Mouse (Mus musculus) kidney, adult 2 months (tissue): ENCODE measurements around the gene Llcfc1. TPM values are rescaled to one million over a fixed set of nuclear protein-coding genes. Genes with fewer than 3 reads are reported as not detected.
A peak's percentile ranks its signal among the peaks of the same experiment; 100 is the strongest.

Experiments used
- DNase-seq: peaks from one replicate; pipeline ENCODE4 v3.0.0; 2021
- H3K27ac ChIP-seq: fragments of 200-500 bp; 2 replicates; pipeline ENCODE4 v1.5.1; 2012; ENCODE audit warnings: low read depth, low read length, control low read depth, inconsistent platforms; ENCODE audit not compliant: insufficient read depth
- H3K27me3 ChIP-seq: fragments of 200-500 bp; replicated peaks from 2 replicates; pipeline ENCODE4 v1.6.1; 2012; ENCODE audit warnings: mild to moderate bottlenecking, moderate library complexity, low read length, inconsistent platforms; ENCODE audit not compliant: control insufficient read depth, insufficient read depth
- H3K36me3 ChIP-seq: fragments of 200-500 bp; 2 replicates; pipeline ENCODE4 v1.6.1; 2012; ENCODE audit warnings: mild to moderate bottlenecking, moderate library complexity, low read length, inconsistent platforms; ENCODE audit not compliant: control insufficient read depth, insufficient read depth
- H3K4me1 ChIP-seq: fragments of 200-500 bp; 2 replicates; pipeline ENCODE4 v1.6.1; 2011; ENCODE audit warnings: low read length; ENCODE audit not compliant: control insufficient read depth, insufficient read depth
- H3K4me3 ChIP-seq: fragments of 200-500 bp; 2 replicates; pipeline ENCODE4 v1.5.1; 2011; ENCODE audit warnings: mild to moderate bottlenecking, low read depth, low read length, control low read depth; ENCODE audit not compliant: insufficient read depth
- CTCF ChIP-seq: fragments of 200-500 bp; conservative IDR thresholded peaks from 2 replicates; pipeline ENCODE4 v1.5.1; 2011; ENCODE audit warnings: low read depth, mild to moderate bottlenecking, control low read depth, low read length, moderate library complexity, mixed read lengths; ENCODE audit not compliant: insufficient read depth, insufficient read length
- POLR2A ChIP-seq: fragments of 200-500 bp; IDR thresholded peaks from one replicate; pipeline ENCODE4 v1.6.1; 2011; ENCODE audit warnings: low read depth, low read length, control low read depth
- WGBS: fragments of 180-500 bp; shearing (Covaris S2); methylation state at CpG from one replicate; pipeline ENCODE4 v1.1.7; 2018; 5-methylcytosine and 5-hydroxymethylcytosine counted together
- polyA plus RNA-seq: library from polyadenylated mRNA; depleted of rRNA; stranded (reverse); fragments of >200 nt; gene quantifications from 2 replicates; pipeline ENCODE4 v1.2.3, GENCODE M21; 2012

Gene Llcfc1
- polyA plus RNA-seq, 1 experiment = 0.75 TPM

GRCm38 (mm10) chr6:41680669-41681068 is 3.6 kb upstream of the Llcfc1 start, which contains the start of gene Trpv5:
Gene Trpv5, minus strand, starts transcription at chr6:41680769.
- DNase-seq = peak; percentile 13
- Histone ChIP-seq H3K4me1 (peaks cover 9% of the 10 kb centered on the region), H3K27me3 (no peaks in the 10 kb centered on the region), H3K36me3 (no peaks in the 10 kb centered on the region), H3K4me3 (0 out of 2 replicates have a peak within 1 kb of the TSS, but pooled peaks have one; percentile 19), H3K27ac (peak within 1 kb of the TSS; percentile 74)
- 50% methylated on average over 1 of the region's 1 CpGs for WGBS
- TF ChIP-seq POLR2A (no peak), CTCF (no peak)

- no peak for TF ChIP-seq POLR2A
- TF ChIP-seq CTCF = no peak
- peak; percentile 10 for DNase-seq
Observed at GRCm38 (mm10) chr6:41681656-41682055, 2.6 kb upstream of the Llcfc1 start.

GRCm38 (mm10) chr6:41684911-41685310 is 680 bp downstream of the Llcfc1 start:
- H3K4me1 ChIP-seq = peaks cover 2% of the 10 kb centered on the region; the same call in 1 of the 2 replicates
- TF ChIP-seq CTCF (no peak), POLR2A (no peak)
- WGBS = 83% methylated on average over 5 of the region's 5 CpGs
- no peak for DNase-seq
- H3K27ac ChIP-seq = no peak overlapping the region
- no peaks in the 10 kb centered on the region for H3K36me3 ChIP-seq
- H3K4me3 ChIP-seq = no peak overlapping the region
- no peaks in the 10 kb centered on the region for H3K27me3 ChIP-seq

More at GRCm38 (mm10) chr6:41681656-41682055, 2.6 kb upstream of the Llcfc1 start:
- Histone ChIP-seq H3K36me3 (no peaks in the 10 kb centered on the region), H3K4me1 (peaks cover 9% of the 10 kb centered on the region), H3K4me3 (no peak overlapping the region), H3K27ac (peak overlapping the region; percentile 45; the same call in 1 of the 2 replicates), H3K27me3 (no peaks in the 10 kb centered on the region)
- WGBS = 54% methylated on average over 5 of the region's 5 CpGs

GRCm38 (mm10) chr6:41685596-41685995 is 1.4 kb downstream of the Llcfc1 start:
- no peaks in the 10 kb centered on the region for H3K36me3 ChIP-seq
- TF ChIP-seq POLR2A (no peak), CTCF (no peak)
- 53% methylated on average over 3 of the region's 3 CpGs for WGBS

GRCm38 (mm10) chr6:41692200-41692599 is 8.0 kb downstream of the Llcfc1 start:
- no peak overlapping the region for H3K27ac ChIP-seq
- no peaks in the 10 kb centered on the region for H3K36me3 ChIP-seq
- no peak overlapping the region for H3K4me3 ChIP-seq
- H3K4me1 ChIP-seq = no peaks in the 10 kb centered on the region
- no peaks in the 10 kb centered on the region for H3K27me3 ChIP-seq
- TF ChIP-seq POLR2A (no peak), CTCF (no peak)
- no peak for DNase-seq

More at GRCm38 (mm10) chr6:41685596-41685995, 1.4 kb downstream of the Llcfc1 start:
- Histone ChIP-seq H3K27ac (no peak overlapping the region), H3K4me3 (no peak overlapping the region), H3K4me1 (no peaks in the 10 kb centered on the region; the same call in 1 of the 2 replicates), H3K27me3 (no peaks in the 10 kb centered on the region)
- DNase-seq = peak; percentile 76

- no peak overlapping the region for H3K4me3 ChIP-seq
- H3K4me1 ChIP-seq = no peaks in the 10 kb centered on the region
- no peak overlapping the region for H3K27ac ChIP-seq
- H3K27me3 ChIP-seq = no peaks in the 10 kb centered on the region
- no peak for DNase-seq
- TF ChIP-seq POLR2A (no peak), CTCF (no peak)
- no peaks in the 10 kb centered on the region for H3K36me3 ChIP-seq
- WGBS = 73% methylated on average over 1 of the region's 1 CpGs
Observed at GRCm38 (mm10) chr6:41694407-41694806, 10.2 kb downstream of the Llcfc1 start.

GRCm38 (mm10) chr6:41701245-41701644 is 17.0 kb downstream of the Llcfc1 start:
- no peaks in the 10 kb centered on the region for H3K27me3 ChIP-seq
- no peaks in the 10 kb centered on the region for H3K4me1 ChIP-seq
- TF ChIP-seq CTCF = no peak
- no peak for TF ChIP-seq POLR2A
- H3K4me3 ChIP-seq = no peak overlapping the region
- no peaks in the 10 kb centered on the region for H3K36me3 ChIP-seq
- no peak overlapping the region for H3K27ac ChIP-seq
- WGBS = 67% methylated on average over 1 of the region's 1 CpGs
- DNase-seq = no peak
